Mouse (Mus musculus) liver, embryonic 14.5 days (tissue): Measurements from ENCODE around the gene Cpeb4.

Experiments
- CTCF ChIP-seq: IDR thresholded peaks from 2 replicates; pipeline ENCODE4 v1.5.1; 2016; ENCODE audit warnings: antibody characterized with exemption, low read depth, control low read depth
- EP300 ChIP-seq: IDR thresholded peaks from 2 replicates; pipeline ENCODE4 v1.6.1; 2016; ENCODE audit warnings: antibody characterized with exemption, low read depth

DNA sequence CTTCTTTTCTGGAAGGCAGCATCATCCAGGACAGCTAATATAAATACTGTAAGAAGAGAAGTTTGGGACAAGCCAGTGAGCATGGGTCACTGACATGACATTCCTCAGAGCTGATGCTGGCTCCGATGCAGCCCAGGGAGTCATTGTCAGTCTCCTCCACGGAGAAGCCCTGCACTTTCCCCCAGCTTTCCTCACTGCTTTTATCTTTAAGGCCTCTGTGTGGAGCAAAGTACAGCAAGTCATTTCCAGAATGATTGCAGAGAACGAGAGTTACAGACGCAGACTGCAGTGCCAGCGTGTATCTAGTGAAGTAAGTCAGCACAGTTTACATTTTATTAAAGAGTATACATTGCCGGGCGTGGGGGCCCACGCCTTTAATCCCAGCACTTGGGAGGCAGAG, 102.8 kb downstream of the Cpeb4 start:
- TF ChIP-seq EP300 (no peak), CTCF (no peak)
